Mouse (Mus musculus): Measurements from ENCODE around the gene Cd164. TPM values are rescaled to one million over a fixed set of nuclear protein-coding genes. Genes with fewer than 3 reads are reported as not detected.

Gene Cd164
- polyA plus RNA-seq, 1 experiment from 2014 or later: 191 TPM

DNA sequence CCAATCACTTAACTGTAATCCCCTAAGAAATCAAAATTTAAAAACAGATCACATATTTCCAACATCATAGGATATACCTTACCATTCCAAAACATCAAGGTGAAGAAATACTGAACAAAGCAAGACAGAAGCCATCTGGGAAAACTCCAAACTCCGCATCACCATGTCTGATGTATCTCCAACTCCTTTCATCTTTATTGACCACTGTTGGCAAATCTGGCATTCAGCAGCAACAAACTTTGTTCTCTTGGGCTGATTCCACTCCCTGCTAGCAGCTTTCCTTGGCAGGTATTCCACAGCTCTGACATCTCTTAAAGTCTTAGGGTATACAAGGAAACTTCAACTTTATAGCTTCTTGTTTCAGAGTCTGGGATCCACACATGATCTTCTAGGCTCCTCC is 39.2 kb downstream of the Cd164 start:
- Histone ChIP-seq H3K9ac (replicated peaks; ENCODE audit: low read length) (no peak overlapping the region), H3K27ac (ENCODE audit: low read length) (no peak overlapping the region), H3K27me3 (ENCODE audit: insufficient read depth, low read length) (no peaks in the 10 kb centered on the region), H3K9me3 (ENCODE audit: low read length) (peaks cover 14% of the 10 kb centered on the region), H3K4me2 (replicated peaks; ENCODE audit: low read depth, low read length) (no peak overlapping the region), H3K4me3 (ENCODE audit: low read length) (no peak overlapping the region), H3K4me1 (ENCODE audit: insufficient read depth, low read length) (peaks cover 8% of the 10 kb centered on the region), H3K36me3 (ENCODE audit: insufficient read depth, low read length) (0 out of 2 replicates have a peak, but pooled peaks cover 2% of the 10 kb centered on the region)
- 98% methylated on average over 1 of the region's 1 CpGs for WGBS
- no peak for ATAC-seq (ENCODE audit: low FRiP score, low TSS enrichment)

DNA sequence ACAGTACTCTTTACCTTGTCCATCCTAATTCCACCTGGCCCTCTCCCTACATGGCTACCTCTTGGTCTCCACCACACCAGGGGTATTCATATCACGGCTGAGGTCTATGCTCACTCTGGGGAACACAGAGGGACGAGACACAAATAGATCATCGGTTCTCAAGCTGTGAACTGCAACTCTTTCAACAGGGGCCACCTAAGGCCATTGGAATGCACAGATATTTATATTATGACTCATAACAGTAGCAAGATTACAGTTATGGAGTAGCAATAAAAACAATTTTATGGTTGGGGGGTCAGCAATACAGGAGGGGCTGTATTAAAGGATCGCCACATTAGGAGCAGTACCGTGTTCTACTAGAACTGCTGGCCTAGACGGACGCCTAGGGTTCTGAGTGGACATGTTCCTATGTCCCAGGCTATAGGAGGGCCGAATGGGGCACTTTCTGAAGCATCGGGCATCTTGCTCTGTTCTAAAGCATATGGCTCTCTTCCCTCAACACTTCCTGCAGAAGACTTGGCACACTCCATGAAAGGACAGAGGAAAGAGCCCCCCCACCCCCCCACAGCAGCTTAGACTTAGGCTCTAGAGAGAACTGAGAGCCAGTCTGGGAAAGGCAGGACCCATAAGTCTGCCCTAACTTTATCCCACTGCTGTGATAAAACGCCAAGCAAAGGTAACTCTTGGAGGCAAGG is 42.6 kb downstream of the Cd164 start:
- ATAC-seq (ENCODE audit: low FRiP score, low TSS enrichment): no peak

DNA sequence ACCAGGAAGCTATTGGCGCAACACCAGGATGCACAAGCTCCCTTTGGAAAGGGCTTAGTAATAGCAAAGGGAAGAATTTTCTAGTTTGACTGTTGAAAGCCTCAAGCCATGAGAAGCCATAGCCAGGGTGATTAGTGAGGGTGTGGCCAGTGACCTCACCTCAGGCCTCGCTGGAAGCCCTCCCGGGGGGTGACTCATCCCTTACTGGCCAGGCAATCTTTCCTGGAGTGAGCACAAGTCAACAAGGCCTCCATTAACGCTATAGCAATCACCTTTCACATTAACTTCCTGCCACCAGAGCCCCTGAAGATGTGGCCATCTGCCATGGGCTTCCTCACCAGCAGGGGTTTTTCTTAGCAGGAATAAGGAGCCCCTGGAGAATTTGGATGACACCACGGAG is 45.9 kb downstream of the Cd164 start:
- H3K9me3 ChIP-seq (ENCODE audit: low read length): 0 out of 2 replicates have a peak, but pooled peaks cover 9% of the 10 kb centered on the region
- no peak overlapping the region for H3K27ac ChIP-seq (ENCODE audit: low read length)
- 0 out of 2 replicates have a peak, but pooled peaks have one; percentile 65 for ATAC-seq (ENCODE audit: low FRiP score, low TSS enrichment)
- no peaks in the 10 kb centered on the region for H3K27me3 ChIP-seq (ENCODE audit: insufficient read depth, low read length)
- no peak overlapping the region for H3K4me2 ChIP-seq (replicated peaks; ENCODE audit: low read depth, low read length)
- H3K4me1 ChIP-seq (ENCODE audit: insufficient read depth, low read length): 0 out of 2 replicates have a peak, but pooled peaks cover 4% of the 10 kb centered on the region
- H3K4me3 ChIP-seq (ENCODE audit: low read length): no peak overlapping the region
- H3K36me3 ChIP-seq (ENCODE audit: insufficient read depth, low read length): no peaks in the 10 kb centered on the region
- no peak overlapping the region for H3K9ac ChIP-seq (replicated peaks; ENCODE audit: low read length)
- 28% methylated on average over 5 of the region's 5 CpGs for WGBS

More for the DNA sequence above, 42.6 kb downstream of the Cd164 start:
- no peaks in the 10 kb centered on the region for H3K27me3 ChIP-seq (ENCODE audit: insufficient read depth, low read length)
- WGBS: 91% methylated on average over 10 of the region's 10 CpGs
- no peak overlapping the region for H3K27ac ChIP-seq (ENCODE audit: low read length)
- H3K4me2 ChIP-seq (replicated peaks; ENCODE audit: low read depth, low read length): no peak overlapping the region
- H3K36me3 ChIP-seq (ENCODE audit: insufficient read depth, low read length): 0 out of 2 replicates have a peak, but pooled peaks cover 2% of the 10 kb centered on the region
- H3K4me1 ChIP-seq (ENCODE audit: insufficient read depth, low read length): 0 out of 2 replicates have a peak, but pooled peaks cover 4% of the 10 kb centered on the region
- no peak overlapping the region for H3K9ac ChIP-seq (replicated peaks; ENCODE audit: low read length)
- no peak overlapping the region for H3K4me3 ChIP-seq (ENCODE audit: low read length)
- peaks cover 14% of the 10 kb centered on the region for H3K9me3 ChIP-seq (ENCODE audit: low read length)

DNA sequence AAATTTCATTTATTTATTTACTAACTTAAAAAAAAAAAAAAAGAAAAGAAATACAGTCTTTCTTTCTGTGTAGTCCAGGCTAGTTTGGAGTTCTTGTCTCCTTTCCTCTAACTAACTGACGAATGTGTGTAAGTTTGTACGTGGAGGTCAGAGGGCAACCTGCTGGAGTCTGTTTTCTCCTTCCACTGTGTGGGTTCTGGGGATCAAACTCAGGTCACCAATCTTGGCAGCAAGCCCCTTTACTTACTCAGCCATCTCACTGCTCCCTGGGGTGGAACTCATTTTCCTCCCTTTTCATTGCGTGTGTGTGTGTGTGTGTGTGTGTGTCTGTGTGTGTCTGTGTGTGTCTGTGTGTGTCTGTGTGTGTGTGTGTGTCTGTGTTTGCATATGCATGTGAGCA is 49.1 kb downstream of the Cd164 start:
- WGBS: 14% methylated on average over 3 of the region's 3 CpGs
- no peaks in the 10 kb centered on the region for H3K27me3 ChIP-seq (ENCODE audit: insufficient read depth, low read length)
- H3K9me3 ChIP-seq (ENCODE audit: low read length): no peaks in the 10 kb centered on the region
- H3K4me3 ChIP-seq (ENCODE audit: low read length): no peak overlapping the region
- no peak overlapping the region for H3K4me2 ChIP-seq (replicated peaks; ENCODE audit: low read depth, low read length)
- H3K9ac ChIP-seq (replicated peaks; ENCODE audit: low read length): no peak overlapping the region
- ATAC-seq (ENCODE audit: low FRiP score, low TSS enrichment): no peak
- no peak overlapping the region for H3K27ac ChIP-seq (ENCODE audit: low read length)
- H3K36me3 ChIP-seq (ENCODE audit: insufficient read depth, low read length): no peaks in the 10 kb centered on the region
- H3K4me1 ChIP-seq (ENCODE audit: insufficient read depth, low read length): peaks cover 10% of the 10 kb centered on the region; the same call in 1 of the 2 replicates

DNA sequence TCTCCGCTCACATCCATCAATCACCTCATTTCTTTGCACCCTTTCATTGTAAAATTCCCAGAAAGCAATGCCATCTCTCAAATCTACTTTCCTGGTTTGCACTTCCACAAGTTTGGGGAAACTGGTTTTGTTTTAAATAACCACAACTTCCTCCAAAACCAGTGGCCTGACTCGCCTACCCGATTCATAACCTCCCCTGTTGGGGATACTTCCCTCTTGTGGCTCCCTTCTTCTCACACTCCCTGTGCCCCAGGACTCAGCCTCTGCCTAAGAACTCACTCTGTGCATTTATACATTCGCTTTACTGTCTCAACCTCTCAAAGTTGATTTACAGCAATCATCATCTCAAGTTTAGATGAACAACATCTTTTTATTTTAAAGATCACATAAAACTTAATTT is 51.9 kb downstream of the Cd164 start:
- 82% methylated on average over 4 of the region's 4 CpGs for WGBS

DNA sequence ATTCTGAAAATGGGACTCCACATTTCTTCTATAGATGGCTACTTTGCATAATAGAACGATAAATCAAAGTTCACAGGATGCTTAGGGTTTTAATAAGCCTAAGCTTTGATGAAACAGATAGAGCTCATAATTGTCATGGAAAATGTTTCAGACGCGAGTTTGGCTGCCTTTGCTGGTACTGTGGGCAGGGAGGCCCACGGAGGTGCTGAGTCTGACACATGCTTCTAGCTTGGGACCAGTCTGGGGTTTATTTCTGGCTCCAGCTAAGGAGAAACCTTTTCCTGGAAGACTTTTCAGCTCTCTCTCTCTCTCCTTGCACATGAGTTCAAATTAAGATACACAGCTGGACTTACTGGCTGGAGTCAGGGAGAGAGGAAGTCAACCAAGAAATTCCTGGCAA is 53.1 kb downstream of the Cd164 start:
- Histone ChIP-seq H3K9me3 (ENCODE audit: low read length) (no peaks in the 10 kb centered on the region), H3K36me3 (ENCODE audit: insufficient read depth, low read length) (no peaks in the 10 kb centered on the region), H3K4me2 (replicated peaks; ENCODE audit: low read depth, low read length) (no peak overlapping the region), H3K27ac (ENCODE audit: low read length) (no peak overlapping the region), H3K4me3 (ENCODE audit: low read length) (no peak overlapping the region), H3K4me1 (ENCODE audit: insufficient read depth, low read length) (peaks cover 10% of the 10 kb centered on the region), H3K9ac (replicated peaks; ENCODE audit: low read length) (no peak overlapping the region), H3K27me3 (ENCODE audit: insufficient read depth, low read length) (no peaks in the 10 kb centered on the region)
- 76% methylated on average over 4 of the region's 4 CpGs for WGBS
- ATAC-seq (ENCODE audit: low FRiP score, low TSS enrichment): no peak

More for the DNA sequence above, 51.9 kb downstream of the Cd164 start:
- no peak for ATAC-seq (ENCODE audit: low FRiP score, low TSS enrichment)
- Histone ChIP-seq H3K4me2 (replicated peaks; ENCODE audit: low read depth, low read length) (no peak overlapping the region), H3K27ac (ENCODE audit: low read length) (no peak overlapping the region), H3K9ac (replicated peaks; ENCODE audit: low read length) (no peak overlapping the region), H3K27me3 (ENCODE audit: insufficient read depth, low read length) (no peaks in the 10 kb centered on the region), H3K4me1 (ENCODE audit: insufficient read depth, low read length) (peaks cover 10% of the 10 kb centered on the region), H3K4me3 (ENCODE audit: low read length) (no peak overlapping the region), H3K9me3 (ENCODE audit: low read length) (no peaks in the 10 kb centered on the region), H3K36me3 (ENCODE audit: insufficient read depth, low read length) (no peaks in the 10 kb centered on the region)

DNA sequence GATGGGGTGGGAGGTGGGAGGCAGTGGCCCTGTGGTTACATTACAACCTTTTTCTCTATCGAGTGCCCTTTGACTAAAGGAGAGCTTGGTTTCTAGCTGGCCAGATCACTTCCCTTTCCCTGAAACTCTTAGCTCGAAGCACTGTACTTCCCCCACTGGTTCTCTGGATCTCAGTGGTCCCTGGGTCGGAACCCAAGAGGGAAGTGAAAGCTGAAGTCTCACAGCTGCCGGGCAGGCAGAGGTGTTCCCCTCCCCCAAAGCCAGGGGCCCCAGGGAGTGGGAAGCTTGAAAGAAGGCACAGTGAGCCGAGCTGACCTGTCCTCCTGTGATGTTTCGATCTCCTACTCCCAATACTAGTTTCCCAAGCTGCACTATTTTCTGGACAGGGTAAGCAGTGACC is 54.0 kb downstream of the Cd164 start:
- WGBS: 10% methylated on average over 6 of the region's 6 CpGs
- ATAC-seq (ENCODE audit: low FRiP score, low TSS enrichment): peak; percentile 31; the same call in 1 of the 2 replicates
- H3K4me2 ChIP-seq (replicated peaks; ENCODE audit: low read depth, low read length): peak overlapping the region; percentile 35

DNA sequence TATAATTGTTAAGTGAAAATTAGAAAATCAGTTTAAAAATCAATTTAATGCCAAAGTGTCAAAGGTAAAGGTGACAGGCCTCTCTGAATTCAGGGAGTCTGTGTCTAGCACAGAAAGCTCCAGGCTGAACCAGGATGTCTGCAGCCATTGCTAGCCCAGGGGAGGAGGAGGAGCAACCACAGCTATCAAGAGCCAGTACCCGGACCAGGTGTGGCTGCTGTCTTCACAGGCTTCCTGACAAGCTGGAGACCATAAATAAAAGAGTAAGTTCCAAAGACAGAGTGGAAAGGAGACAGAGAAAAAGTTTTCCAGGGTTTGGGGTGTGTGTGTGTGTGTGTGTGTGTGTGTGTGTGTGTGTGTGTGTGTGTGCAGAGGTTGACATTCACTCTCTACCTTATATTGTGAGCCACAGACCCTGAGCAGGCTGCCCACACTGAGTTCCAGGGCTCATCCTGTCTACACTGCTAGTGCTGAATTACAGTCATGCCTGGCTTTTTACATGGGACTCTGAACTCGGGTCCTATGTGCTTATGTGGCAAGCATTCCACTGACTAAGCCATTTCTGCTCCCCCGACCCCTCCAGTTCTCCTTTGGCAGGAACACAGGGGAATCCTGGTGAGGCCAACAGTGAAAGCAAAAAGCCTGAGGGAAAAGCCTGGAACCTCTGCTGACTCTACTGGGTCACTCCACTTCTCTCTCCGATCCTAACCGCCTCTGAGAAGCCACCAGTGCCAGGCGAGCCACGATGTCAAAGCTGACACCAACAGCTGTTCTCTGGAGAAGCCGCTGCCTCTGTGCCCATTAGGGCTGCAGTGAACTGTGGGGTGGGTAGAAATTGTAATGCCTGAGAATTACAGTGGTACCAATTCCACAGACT is 56.5 kb downstream of the Cd164 start:
- Histone ChIP-seq H3K9ac (replicated peaks; ENCODE audit: low read length) (no peak overlapping the region), H3K27me3 (ENCODE audit: insufficient read depth, low read length) (no peaks in the 10 kb centered on the region), H3K27ac (ENCODE audit: low read length) (no peak overlapping the region), H3K9me3 (ENCODE audit: low read length) (no peaks in the 10 kb centered on the region), H3K36me3 (ENCODE audit: insufficient read depth, low read length) (no peaks in the 10 kb centered on the region), H3K4me1 (ENCODE audit: insufficient read depth, low read length) (peaks cover 10% of the 10 kb centered on the region), H3K4me3 (ENCODE audit: low read length) (no peak overlapping the region), H3K4me2 (replicated peaks; ENCODE audit: low read depth, low read length) (no peak overlapping the region)
- ATAC-seq (ENCODE audit: low FRiP score, low TSS enrichment): no peak
- 62% methylated on average over 8 of the region's 8 CpGs for WGBS

More for the DNA sequence above, 54.0 kb downstream of the Cd164 start:
- no peaks in the 10 kb centered on the region for H3K9me3 ChIP-seq (ENCODE audit: low read length)
- H3K4me1 ChIP-seq (ENCODE audit: insufficient read depth, low read length): peaks cover 10% of the 10 kb centered on the region
- H3K27me3 ChIP-seq (ENCODE audit: insufficient read depth, low read length): no peaks in the 10 kb centered on the region
- no peak overlapping the region for H3K27ac ChIP-seq (ENCODE audit: low read length)
- H3K9ac ChIP-seq (replicated peaks; ENCODE audit: low read length): no peak overlapping the region
- no peaks in the 10 kb centered on the region for H3K36me3 ChIP-seq (ENCODE audit: insufficient read depth, low read length)
- no peak overlapping the region for H3K4me3 ChIP-seq (ENCODE audit: low read length)

DNA sequence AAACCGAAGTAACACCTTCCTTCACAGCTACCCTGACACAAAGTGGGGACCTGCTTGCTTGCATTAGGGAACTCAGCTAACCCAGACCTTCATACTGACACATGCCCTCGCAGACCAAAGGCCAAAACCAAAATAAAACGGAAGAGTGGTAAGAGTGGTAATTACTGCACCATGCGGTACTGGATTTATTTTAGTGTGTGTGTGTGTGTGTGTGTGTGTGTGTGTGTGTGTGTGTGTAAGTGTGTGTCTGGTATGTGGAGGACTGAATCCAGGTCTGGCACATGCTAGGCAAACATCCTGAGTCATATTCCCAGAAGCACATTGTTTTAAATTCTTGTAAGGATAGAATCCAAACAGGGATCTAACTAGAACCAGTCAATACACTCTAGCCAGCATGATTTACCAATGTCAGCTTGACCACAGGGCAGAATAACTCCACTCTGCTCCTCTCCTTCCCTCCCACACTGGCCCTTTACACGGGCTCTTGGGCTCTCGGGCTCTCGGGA is 57.2 kb downstream of the Cd164 start:
- Histone ChIP-seq H3K27me3 (ENCODE audit: insufficient read depth, low read length) (no peaks in the 10 kb centered on the region), H3K27ac (ENCODE audit: low read length) (no peak overlapping the region), H3K4me1 (ENCODE audit: insufficient read depth, low read length) (peaks cover 10% of the 10 kb centered on the region), H3K4me3 (ENCODE audit: low read length) (no peak overlapping the region), H3K9ac (replicated peaks; ENCODE audit: low read length) (no peak overlapping the region), H3K36me3 (ENCODE audit: insufficient read depth, low read length) (no peaks in the 10 kb centered on the region), H3K4me2 (replicated peaks; ENCODE audit: low read depth, low read length) (no peak overlapping the region), H3K9me3 (ENCODE audit: low read length) (no peaks in the 10 kb centered on the region)
- WGBS: 58% methylated on average over 7 of the region's 7 CpGs
- no peak for ATAC-seq (ENCODE audit: low FRiP score, low TSS enrichment)
